Mouse (Mus musculus) midbrain, embryonic 13.5 days (tissue): Measurements from ENCODE around the gene Tshz2. TPM values are rescaled to one million over a fixed set of nuclear protein-coding genes. Genes with fewer than 3 reads are reported as not detected.

Experiments used
- ATAC-seq: fragments of 200-750 bp; cut with Nextera tagmentation; 2 replicates; pipeline ENCODE4 v1.8.0; 2017; ENCODE audit warnings: mild to moderate bottlenecking, moderate TSS enrichment, moderate library complexity
- H3K27ac ChIP-seq: fragments of 300-500 bp; sonication (generic); 2 replicates; pipeline ENCODE4 v1.5.1; 2015; ENCODE audit warnings: inconsistent platforms, mild to moderate bottlenecking, moderate library complexity
- H3K27me3 ChIP-seq: fragments of 300-500 bp; sonication (generic); 2 replicates; pipeline ENCODE4 v1.6.1; 2015; ENCODE audit warnings: mild to moderate bottlenecking, inconsistent platforms
- H3K36me3 ChIP-seq: fragments of 300-500 bp; sonication (generic); 2 replicates; pipeline ENCODE4 v1.6.1; 2015; ENCODE audit warnings: mild to moderate bottlenecking, inconsistent platforms
- H3K4me1 ChIP-seq: fragments of 300-500 bp; sonication (generic); replicated peaks from 2 replicates; pipeline ENCODE4 v1.6.1; 2015; ENCODE audit warnings: inconsistent platforms
- H3K4me2 ChIP-seq: fragments of 300-500 bp; sonication (generic); replicated peaks from 2 replicates; pipeline ENCODE4 v1.6.1; 2015; ENCODE audit warnings: moderate library complexity, mild to moderate bottlenecking, inconsistent platforms
- H3K4me3 ChIP-seq: fragments of 300-500 bp; sonication (generic); replicated peaks from 2 replicates; pipeline ENCODE4 v1.5.1; 2015; ENCODE audit warnings: mild to moderate bottlenecking, inconsistent platforms
- H3K9ac ChIP-seq: fragments of 300-500 bp; sonication (generic); replicated peaks from 2 replicates; pipeline ENCODE4 v1.6.1; 2015; ENCODE audit warnings: mild to moderate bottlenecking, inconsistent platforms
- H3K9me3 ChIP-seq: fragments of 300-500 bp; sonication (generic); 2 replicates; pipeline ENCODE4 v1.6.1; 2016; ENCODE audit warnings: mild to moderate bottlenecking, inconsistent platforms
- WGBS: fragments of 180-500 bp; shearing (Covaris S2); methylation state at CpG from one replicate; pipeline ENCODE4 v1.1.7; 2015; 5-methylcytosine and 5-hydroxymethylcytosine counted together
- polyA plus RNA-seq: library from polyadenylated mRNA; unstranded; fragments of >200 nt; fragmentation: Nextera tagmentation; extraction: Ambion mirVana; gene quantifications from 2 replicates; pipeline ENCODE4 v1.2.1, GENCODE M21; 2015

Gene Tshz2
- polyA plus RNA-seq, 1 experiment from 2014 or later: 13.1 TPM

- Histone ChIP-seq H3K9me3 (0 out of 2 replicates have a peak, but pooled peaks cover 5% of the 10 kb centered on the region), H3K4me1 (0 out of 2 replicates have a peak, but pooled peaks cover 8% of the 10 kb centered on the region), H3K27me3 (no peaks in the 10 kb centered on the region), H3K4me3 (no peak overlapping the region), H3K36me3 (no peaks in the 10 kb centered on the region), H3K27ac (no peak overlapping the region), H3K9ac (no peak overlapping the region), H3K4me2 (no peak overlapping the region)
- 77% methylated on average over 8 of the region's 8 CpGs for WGBS
- ATAC-seq: no peak
Observed at GRCm38 (mm10) chr2:169914903-169915302, 282.1 kb downstream of the Tshz2 start.

GRCm38 (mm10) chr2:169915326-169915725 lies 282.5 kb downstream of the Tshz2 start:
- no peak overlapping the region for H3K9ac ChIP-seq
- H3K27me3 ChIP-seq: no peaks in the 10 kb centered on the region
- ATAC-seq: no peak
- WGBS: 85% methylated on average over 13 of the region's 13 CpGs
- 0 out of 2 replicates have a peak, but pooled peaks cover 5% of the 10 kb centered on the region for H3K9me3 ChIP-seq
- H3K4me1 ChIP-seq: 0 out of 2 replicates have a peak, but pooled peaks cover 8% of the 10 kb centered on the region
- H3K4me3 ChIP-seq: no peak overlapping the region
- H3K36me3 ChIP-seq: no peaks in the 10 kb centered on the region
- no peak overlapping the region for H3K27ac ChIP-seq
- H3K4me2 ChIP-seq: no peak overlapping the region

- no peak overlapping the region for H3K27ac ChIP-seq
- 0 out of 2 replicates have a peak, but pooled peaks cover 5% of the 10 kb centered on the region for H3K9me3 ChIP-seq
- H3K27me3 ChIP-seq: no peaks in the 10 kb centered on the region
- ATAC-seq: no peak
- H3K9ac ChIP-seq: no peak overlapping the region
- 55% methylated on average over 3 of the region's 3 CpGs for WGBS
- no peaks in the 10 kb centered on the region for H3K4me1 ChIP-seq
- no peaks in the 10 kb centered on the region for H3K36me3 ChIP-seq
- no peak overlapping the region for H3K4me3 ChIP-seq
- H3K4me2 ChIP-seq: no peak overlapping the region
Observed at GRCm38 (mm10) chr2:169919111-169919695, 286.4 kb downstream of the Tshz2 start.

GRCm38 (mm10) chr2:169924177-169924810 lies 291.5 kb downstream of the Tshz2 start:
- WGBS: 84% methylated on average over 8 of the region's 8 CpGs
- no peak overlapping the region for H3K27ac ChIP-seq
- no peak overlapping the region for H3K9ac ChIP-seq
- H3K4me2 ChIP-seq: no peak overlapping the region
- H3K9me3 ChIP-seq: no peaks in the 10 kb centered on the region
- no peak for ATAC-seq
- H3K27me3 ChIP-seq: no peaks in the 10 kb centered on the region
- no peaks in the 10 kb centered on the region for H3K36me3 ChIP-seq
- peaks cover 13% of the 10 kb centered on the region for H3K4me1 ChIP-seq
- H3K4me3 ChIP-seq: no peak overlapping the region

- Histone ChIP-seq H3K27ac (no peak overlapping the region), H3K9me3 (no peaks in the 10 kb centered on the region), H3K36me3 (no peaks in the 10 kb centered on the region), H3K4me1 (peaks cover 19% of the 10 kb centered on the region), H3K4me3 (no peak overlapping the region), H3K4me2 (no peak overlapping the region), H3K9ac (no peak overlapping the region), H3K27me3 (no peaks in the 10 kb centered on the region)
- no peak for ATAC-seq
- 81% methylated on average over 5 of the region's 5 CpGs for WGBS
Observed at GRCm38 (mm10) chr2:169925466-169925865, 292.7 kb downstream of the Tshz2 start.

GRCm38 (mm10) chr2:169926016-169926415 lies 293.2 kb downstream of the Tshz2 start:
- Histone ChIP-seq H3K9me3 (no peaks in the 10 kb centered on the region), H3K36me3 (no peaks in the 10 kb centered on the region), H3K4me2 (no peak overlapping the region), H3K27me3 (no peaks in the 10 kb centered on the region), H3K4me3 (no peak overlapping the region), H3K4me1 (peaks cover 19% of the 10 kb centered on the region), H3K9ac (no peak overlapping the region), H3K27ac (no peak overlapping the region)
- WGBS: 86% methylated on average over 11 of the region's 11 CpGs
- no peak for ATAC-seq

GRCm38 (mm10) chr2:169927401-169927800 lies 294.6 kb downstream of the Tshz2 start:
- 78% methylated on average over 2 of the region's 2 CpGs for WGBS
- ATAC-seq: no peak
- no peak overlapping the region for H3K9ac ChIP-seq
- no peaks in the 10 kb centered on the region for H3K9me3 ChIP-seq
- no peaks in the 10 kb centered on the region for H3K27me3 ChIP-seq
- H3K4me2 ChIP-seq: no peak overlapping the region
- H3K36me3 ChIP-seq: no peaks in the 10 kb centered on the region
- peaks cover 19% of the 10 kb centered on the region for H3K4me1 ChIP-seq
- H3K4me3 ChIP-seq: no peak overlapping the region
- no peak overlapping the region for H3K27ac ChIP-seq

GRCm38 (mm10) chr2:169928447-169929120 lies 295.8 kb downstream of the Tshz2 start:
- ATAC-seq: peak; percentile 41; the same call in 1 of the 2 replicates
- H3K4me2 ChIP-seq: no peak overlapping the region
- no peaks in the 10 kb centered on the region for H3K9me3 ChIP-seq
- H3K4me1 ChIP-seq: peaks cover 19% of the 10 kb centered on the region
- no peaks in the 10 kb centered on the region for H3K36me3 ChIP-seq
- H3K27ac ChIP-seq: no peak overlapping the region
- WGBS: 54% methylated on average over 14 of the region's 14 CpGs
- no peak overlapping the region for H3K9ac ChIP-seq
- H3K4me3 ChIP-seq: no peak overlapping the region
- H3K27me3 ChIP-seq: no peaks in the 10 kb centered on the region

GRCm38 (mm10) chr2:169929540-169930497 lies 297.0 kb downstream of the Tshz2 start:
- H3K27me3 ChIP-seq: no peaks in the 10 kb centered on the region
- peak overlapping the region; percentile 42 for H3K9ac ChIP-seq
- peak overlapping the region; percentile 55 for H3K4me2 ChIP-seq
- WGBS: 52% methylated on average over 23 of the region's 23 CpGs
- peak overlapping the region; percentile 35 for H3K4me3 ChIP-seq
- no peaks in the 10 kb centered on the region for H3K36me3 ChIP-seq
- H3K4me1 ChIP-seq: peaks cover 19% of the 10 kb centered on the region
- peak; percentile 72 for ATAC-seq
- H3K27ac ChIP-seq: 0 out of 2 replicates have a peak overlapping the region, but pooled peaks have one; percentile 16
- no peaks in the 10 kb centered on the region for H3K9me3 ChIP-seq

- 89% methylated on average over 6 of the region's 6 CpGs for WGBS
Observed at GRCm38 (mm10) chr2:169935642-169936041, 302.8 kb downstream of the Tshz2 start.

GRCm38 (mm10) chr2:169940297-169941142 lies 307.7 kb downstream of the Tshz2 start:
- WGBS: 75% methylated on average over 16 of the region's 16 CpGs
- H3K4me3 ChIP-seq: no peak overlapping the region
- H3K9me3 ChIP-seq: no peaks in the 10 kb centered on the region
- no peak overlapping the region for H3K9ac ChIP-seq
- ATAC-seq: no peak
- no peak overlapping the region for H3K27ac ChIP-seq
- H3K27me3 ChIP-seq: no peaks in the 10 kb centered on the region
- no peaks in the 10 kb centered on the region for H3K36me3 ChIP-seq
- H3K4me1 ChIP-seq: no peaks in the 10 kb centered on the region; the same call in 1 of the 2 replicates
- H3K4me2 ChIP-seq: no peak overlapping the region

More at GRCm38 (mm10) chr2:169935642-169936041, 302.8 kb downstream of the Tshz2 start:
- Histone ChIP-seq H3K4me1 (no peaks in the 10 kb centered on the region; the same call in 1 of the 2 replicates), H3K4me3 (no peak overlapping the region), H3K27me3 (no peaks in the 10 kb centered on the region), H3K27ac (no peak overlapping the region), H3K9me3 (no peaks in the 10 kb centered on the region), H3K9ac (no peak overlapping the region), H3K36me3 (no peaks in the 10 kb centered on the region), H3K4me2 (no peak overlapping the region)
- ATAC-seq: no peak
